Mouse (Mus musculus) layer of hippocampus, postnatal 25 days (tissue): Measurements from ENCODE around the gene Scrn3. TPM values are rescaled to one million over a fixed set of nuclear protein-coding genes. Genes with fewer than 3 reads are reported as not detected.

Experiments used
- DNase-seq, 2 experiments: peaks; one replicate each; pipeline ENCODE4 v3.0.0; 2022; ENCODE audit warnings: mixed read lengths in 2 of 2, low spot score in 1 of 2; ENCODE audit errors: extremely low spot score in 1 of 2
- total RNA-seq, 2 experiments: library from RNA; stranded (reverse); gene quantifications; 2 replicates each; pipeline ENCODE4 v1.2.3; 2021

The Scrn3 gene
- total RNA-seq, 2 experiments from 2014 or later: 17.3 to 27.5 TPM

DNA sequence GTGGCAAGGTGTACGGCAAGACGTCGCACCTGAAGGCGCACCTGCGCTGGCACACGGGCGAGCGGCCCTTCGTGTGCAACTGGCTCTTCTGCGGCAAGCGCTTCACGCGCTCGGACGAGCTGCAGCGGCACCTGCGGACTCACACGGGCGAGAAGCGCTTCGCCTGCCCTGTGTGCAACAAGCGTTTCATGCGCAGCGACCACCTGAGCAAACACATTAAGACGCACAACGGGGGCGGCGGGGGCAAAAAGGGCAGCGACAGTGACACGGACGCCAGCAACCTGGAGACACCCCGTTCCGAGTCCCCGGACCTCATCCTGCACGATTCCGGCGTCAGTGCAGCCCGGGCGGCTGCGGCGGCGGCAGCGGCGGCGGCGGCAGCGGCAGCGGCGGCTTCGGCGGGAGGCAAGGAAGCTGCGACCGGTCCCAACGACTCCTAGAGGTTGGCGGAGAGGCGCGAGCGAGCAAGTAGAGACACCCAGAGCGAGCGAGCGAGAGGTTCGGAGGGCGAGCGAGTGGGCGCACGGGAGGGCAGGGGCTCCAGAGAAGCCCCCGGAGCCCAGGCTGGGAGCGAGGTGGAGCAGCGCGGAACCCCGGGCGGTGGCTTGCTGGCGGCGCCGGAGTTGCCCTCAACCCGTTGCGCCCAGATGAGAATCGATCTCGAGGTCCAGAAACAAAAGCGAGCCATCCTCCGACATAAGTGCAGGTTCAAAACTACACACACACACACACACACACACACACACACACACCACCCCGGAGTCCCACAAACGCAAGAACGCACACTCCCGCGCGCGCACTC, 38.1 kb upstream of the Scrn3 start:
- no peak for DNase-seq

DNA sequence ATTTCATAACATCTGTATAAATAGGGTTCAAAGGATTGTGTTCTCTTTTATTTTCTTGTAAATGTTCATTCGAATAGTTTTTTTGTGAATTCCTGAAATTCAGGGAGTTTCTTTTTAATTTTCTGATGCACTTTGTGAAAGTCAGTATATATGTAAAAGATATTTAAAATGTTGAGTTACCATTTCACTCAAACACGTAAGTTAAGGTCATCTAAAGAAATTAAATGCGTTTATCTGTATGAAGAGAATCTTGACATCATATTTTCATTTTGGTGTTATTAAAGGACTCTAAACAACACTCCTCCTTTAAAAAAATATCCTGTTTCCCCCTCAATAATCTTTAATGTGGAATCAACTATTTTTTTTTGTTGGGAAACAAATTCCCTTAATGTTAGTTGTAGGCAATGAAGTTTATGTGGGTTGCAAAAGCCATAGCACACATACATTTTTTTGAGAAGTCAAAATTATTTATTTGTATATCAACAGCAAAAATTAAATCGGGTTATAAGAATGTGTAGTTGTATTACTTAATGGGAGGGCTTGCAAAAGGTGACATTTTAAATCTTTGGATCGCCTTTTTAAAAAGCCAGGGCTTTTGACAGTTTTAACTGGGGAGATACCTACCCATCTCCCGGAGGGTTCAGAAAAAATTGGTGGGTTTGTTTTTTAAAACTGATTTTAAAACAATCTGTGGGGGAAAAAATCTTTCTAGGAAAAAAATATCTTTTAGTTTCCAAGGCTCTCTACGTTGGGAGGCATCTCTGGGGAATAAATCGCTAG, 37.0 kb upstream of the Scrn3 start:
- DNase-seq: no peak

GRCm38 (mm10) chr2:73276141-73276571, 36.2 kb upstream of the Scrn3 start:
- DNase-seq: no peak

GRCm38 (mm10) chr2:73277021-73277708, 35.2 kb upstream of the Scrn3 start:
- no peak for DNase-seq

GRCm38 (mm10) chr2:73277709-73278075, 34.7 kb upstream of the Scrn3 start:
- DNase-seq: no peak

DNA sequence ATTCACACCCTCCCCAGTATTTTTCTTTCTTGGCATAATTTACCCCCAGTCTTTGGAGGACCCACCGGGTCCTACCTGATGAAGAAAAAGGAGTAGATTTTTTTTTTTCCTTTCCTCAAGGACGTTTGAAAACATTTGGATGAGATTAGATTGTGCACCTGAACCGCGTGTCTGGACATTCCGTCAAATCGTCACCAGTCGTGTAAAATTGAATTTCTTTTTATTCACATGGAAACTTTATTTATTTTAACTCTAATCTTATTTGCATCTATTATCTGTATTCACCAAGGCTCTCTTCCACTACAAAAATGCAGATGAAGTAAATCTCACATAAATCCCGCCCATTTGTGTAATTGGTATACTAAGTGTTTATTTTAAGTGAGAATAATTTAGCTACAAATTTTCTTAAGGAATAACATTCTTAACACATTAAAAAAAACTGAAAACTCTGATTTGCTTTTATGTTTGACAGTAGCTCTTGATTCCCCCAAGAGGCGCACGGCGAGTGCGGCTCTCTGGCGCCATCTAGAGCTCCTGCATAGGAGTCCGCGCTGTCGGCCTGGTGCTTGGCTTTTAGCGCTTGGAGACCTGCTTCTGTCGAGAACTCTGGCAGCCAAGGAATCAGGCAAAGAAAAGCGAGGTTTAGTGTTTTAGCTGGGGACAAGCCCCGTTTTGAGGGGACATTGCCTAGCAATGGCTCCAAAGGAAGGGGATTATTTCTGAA, 34.1 kb upstream of the Scrn3 start:
- DNase-seq: peak in 1 of 2 experiments; percentile 91

- DNase-seq: no peak
These were observed 33.5 kb upstream of the Scrn3 start for GRCm38 (mm10) chr2:73278869-73279268.

GRCm38 (mm10) chr2:73279271-73280038, 32.9 kb upstream of the Scrn3 start:
- no peak for DNase-seq

GRCm38 (mm10) chr2:73280356-73281047, 31.9 kb upstream of the Scrn3 start:
- no peak for DNase-seq

DNA sequence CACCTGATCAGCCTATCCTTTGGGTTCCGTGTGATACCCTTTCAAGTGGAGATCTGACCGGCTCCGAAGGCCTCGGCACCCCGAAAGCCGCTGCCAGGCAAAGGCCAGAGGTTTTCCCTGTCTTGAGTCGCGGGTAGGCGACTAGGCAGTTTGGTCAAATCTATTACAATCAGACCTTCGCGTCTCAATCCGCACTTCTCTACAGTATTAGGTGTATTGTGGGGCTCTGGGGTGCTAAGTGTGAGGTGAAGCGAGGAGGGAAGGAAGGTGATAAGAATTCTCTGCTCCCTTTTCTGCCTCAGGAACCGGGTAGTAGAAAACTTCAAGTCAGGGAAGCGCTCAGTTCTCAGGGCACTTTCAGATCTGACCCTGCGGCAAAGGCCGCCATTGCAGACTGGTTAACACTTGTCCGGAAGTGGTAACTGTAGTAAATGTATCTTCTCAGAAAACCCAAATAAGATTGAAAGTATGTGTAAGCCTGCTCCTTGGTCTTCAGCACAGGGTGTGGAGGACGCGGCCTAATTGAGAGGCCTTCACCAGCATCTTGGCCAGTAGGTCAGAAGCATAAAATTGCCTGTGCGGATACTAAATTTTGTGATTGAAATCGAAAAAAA, 31.2 kb upstream of the Scrn3 start:
- DNase-seq: no peak

GRCm38 (mm10) chr2:73281707-73282106, 30.7 kb upstream of the Scrn3 start:
- no peak for DNase-seq

- no peak for DNase-seq
These were observed 26.8 kb upstream of the Scrn3 start for GRCm38 (mm10) chr2:73285630-73286029.

- DNase-seq: no peak
These were observed 21.3 kb upstream of the Scrn3 start for GRCm38 (mm10) chr2:73291130-73291529.

DNA sequence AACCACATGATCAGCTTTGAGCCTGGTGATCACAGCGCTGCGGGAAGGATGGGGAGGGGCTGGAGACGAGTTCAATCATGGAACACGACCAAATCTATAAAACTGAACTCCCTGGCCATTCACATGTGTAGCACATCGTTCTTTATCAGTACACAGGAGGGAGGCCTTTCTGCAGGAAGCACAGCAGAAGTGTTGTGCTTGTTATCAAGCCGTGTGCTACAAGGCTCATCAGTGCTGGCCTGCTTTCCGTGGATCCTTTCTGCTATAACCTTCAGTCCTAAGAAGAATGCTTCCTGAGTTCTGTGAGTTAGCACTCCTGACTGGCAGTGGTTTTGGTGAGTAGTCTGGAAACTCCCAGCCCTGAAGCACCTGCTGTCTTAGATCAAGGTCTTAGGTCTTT, 17.4 kb upstream of the Scrn3 start:
- no peak for DNase-seq

- DNase-seq: no peak
These were observed 14.2 kb upstream of the Scrn3 start for GRCm38 (mm10) chr2:73298154-73298553.

DNA sequence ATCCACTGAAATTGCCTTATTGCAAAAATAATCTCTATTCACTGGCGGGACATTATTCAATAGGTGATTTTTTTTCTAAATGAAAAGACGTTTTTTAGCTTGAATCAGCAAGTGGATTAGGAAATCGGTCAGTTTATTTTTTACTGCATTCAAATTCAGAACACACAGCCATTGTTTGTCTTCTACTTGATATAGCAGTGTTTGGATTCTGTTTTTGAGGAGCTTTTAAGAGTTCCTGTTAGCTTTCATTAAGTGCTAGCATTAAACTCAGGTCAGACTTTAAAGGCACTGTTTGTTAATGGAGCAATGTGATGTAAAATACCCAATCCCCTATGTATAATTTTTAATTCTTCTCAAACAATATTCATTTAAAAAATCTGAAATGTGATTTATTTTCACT, 13.6 kb upstream of the Scrn3 start:
- DNase-seq: no peak

- DNase-seq: no peak
These were observed 10.4 kb upstream of the Scrn3 start for GRCm38 (mm10) chr2:73301979-73302378.

- no peak for DNase-seq
These were observed 9.7 kb upstream of the Scrn3 start for GRCm38 (mm10) chr2:73302722-73303121.

DNA sequence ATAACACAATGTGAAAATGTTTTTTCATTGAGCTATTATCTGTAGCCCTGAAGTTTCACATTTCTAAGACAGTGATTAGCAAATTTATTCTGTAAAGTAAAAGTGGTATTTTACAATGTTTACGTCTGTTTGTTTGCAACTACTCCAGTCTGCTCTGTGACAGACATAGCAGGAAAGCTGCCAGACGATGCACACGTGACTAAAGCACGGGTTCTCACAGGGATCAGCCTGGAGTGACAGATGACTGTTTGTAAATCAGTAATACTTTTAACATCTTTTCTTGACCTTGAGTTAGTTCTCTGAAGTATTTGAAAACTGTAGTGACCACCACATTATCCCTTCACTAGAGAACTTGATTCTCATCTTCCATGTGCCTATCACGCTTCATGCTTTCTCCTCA, 7.9 kb upstream of the Scrn3 start:
- DNase-seq: no peak
